Mouse (Mus musculus) spleen, postnatal 4 days (tissue): ENCODE measurements around the gene Higd1c.
A peak's percentile ranks its signal among the peaks of the same experiment; 100 is the strongest.
"Not testable (repeated sequence)": the region's sequence is repeated elsewhere in the genome, so short reads cannot be mapped to it uniquely, and the experiment has no call there.

ENCODE experiments used
- DNase-seq, 2 experiments: peaks; one replicate each; pipeline ENCODE4 v3.0.0; 2022; ENCODE audit warnings: low spot score in 2 of 2

Higd1c gene

GRCm38 (mm10) chr15:100364242-100364641, at the start of gene Higd1c:
Gene Higd1c, plus strand, starts transcription at chr15:100364542.
- no peak for DNase-seq

GRCm38 (mm10) chr15:100318014-100318671, 46.2 kb upstream of the Higd1c start:
- DNase-seq: not testable (repeated sequence)

- DNase-seq: no peak
Measured at GRCm38 (mm10) chr15:100319884-100320283, 44.5 kb upstream of the Higd1c start.

- DNase-seq: no peak
Measured at GRCm38 (mm10) chr15:100320295-100320905, 43.9 kb upstream of the Higd1c start.

GRCm38 (mm10) chr15:100321134-100321533, 43.2 kb upstream of the Higd1c start:
- no peak for DNase-seq

GRCm38 (mm10) chr15:100324021-100324591, 40.2 kb upstream of the Higd1c start:
- DNase-seq: peak; percentile 31 to 59

- DNase-seq: no peak
Measured at GRCm38 (mm10) chr15:100325235-100325634, 39.1 kb upstream of the Higd1c start.

- DNase-seq: not testable (repeated sequence)
Measured at GRCm38 (mm10) chr15:100328089-100328488, 36.3 kb upstream of the Higd1c start.

GRCm38 (mm10) chr15:100329336-100329735, 35.0 kb upstream of the Higd1c start:
- not testable (repeated sequence) for DNase-seq

- DNase-seq: no peak
Measured at GRCm38 (mm10) chr15:100330739-100331138, 33.6 kb upstream of the Higd1c start.

GRCm38 (mm10) chr15:100332077-100332961, 32.0 kb upstream of the Higd1c start:
- not testable (repeated sequence) for DNase-seq

GRCm38 (mm10) chr15:100334629-100335028, 29.7 kb upstream of the Higd1c start, which contains the start of gene Mettl7a3:
Gene Mettl7a3, plus strand, starts transcription at chr15:100334929.
- no peak for DNase-seq

GRCm38 (mm10) chr15:100337328-100337727, 27.0 kb upstream of the Higd1c start:
- not testable (repeated sequence) for DNase-seq

GRCm38 (mm10) chr15:100337847-100338246, 26.5 kb upstream of the Higd1c start:
- peak; percentile 66 to 81 for DNase-seq

- not testable (repeated sequence) for DNase-seq
Measured at GRCm38 (mm10) chr15:100341314-100341980, 22.9 kb upstream of the Higd1c start.

GRCm38 (mm10) chr15:100345484-100345883, 18.9 kb upstream of the Higd1c start:
- DNase-seq: no peak

- DNase-seq: no peak
Measured at GRCm38 (mm10) chr15:100346761-100347160, 17.6 kb upstream of the Higd1c start.

- DNase-seq: no peak
Measured at GRCm38 (mm10) chr15:100349496-100349895, 14.8 kb upstream of the Higd1c start.

- no peak for DNase-seq
Measured at GRCm38 (mm10) chr15:100351501-100352060, 12.8 kb upstream of the Higd1c start.

GRCm38 (mm10) chr15:100352711-100353250, 11.6 kb upstream of the Higd1c start, which contains the start of the genes Methig1 and Mettl7a2:
Gene Methig1, plus strand, starts transcription at chr15:100353149.
Gene Mettl7a2, plus strand, starts transcription at chr15:100353200.
- no peak for DNase-seq
